Mouse (Mus musculus) left cerebral cortex, adult 8-10 months (tissue): ENCODE measurements around the gene Gpr39. TPM values are rescaled to one million over a fixed set of nuclear protein-coding genes. Genes with fewer than 3 reads are reported as not detected.

Source experiments
- total RNA-seq, 4 experiments: library from RNA; stranded (reverse); gene quantifications; 2 replicates each; pipeline ENCODE4 v1.2.4; 2022

Gpr39 gene
- total RNA-seq, 4 experiments from 2014 or later, result 0.93 TPM; not detected in 3

Other genes starting within 250 kb of the Gpr39 start
- 100 to 1,000 TPM; 234 to 242 (median 237) TPM for gene Actr3, start 241.3 kb upstream of the Gpr39 start, total RNA-seq
- gene Slc35f5, start 116.4 kb upstream of the Gpr39 start, total RNA-seq, result 10 to 100 TPM; 18.8 to 22.1 (median 21.0) TPM
- 100 to 1,000 TPM in 2 of 4 experiments, 10 to 100 TPM in 2; 82.6 to 113 (median 99.6) TPM for gene Lypd1, start 236.1 kb downstream of the Gpr39 start, total RNA-seq